Mouse (Mus musculus) intestine, embryonic 16.5 days (tissue): Measurements from ENCODE around the gene Krt19. TPM values are rescaled to one million over a fixed set of nuclear protein-coding genes. Genes with fewer than 3 reads are reported as not detected.

Experiments
- ATAC-seq: fragments of 200-750 bp; cut with Nextera tagmentation; 2 replicates; pipeline ENCODE4 v1.8.0; 2017; ENCODE audit warnings: moderate TSS enrichment, moderate library complexity
- H3K27ac ChIP-seq: fragments of 300-500 bp; sonication (generic); 2 replicates; pipeline ENCODE4 v1.5.1; 2014; ENCODE audit warnings: mild to moderate bottlenecking, low read length
- H3K27me3 ChIP-seq: fragments of 300-500 bp; sonication (generic); replicated peaks from 2 replicates; pipeline ENCODE4 v1.6.1; 2014; ENCODE audit warnings: low read length, control low read depth, mixed read lengths; ENCODE audit not compliant: control insufficient read depth, insufficient read depth
- H3K36me3 ChIP-seq: fragments of 300-500 bp; sonication (generic); 2 replicates; pipeline ENCODE4 v1.6.1; 2014; ENCODE audit warnings: low read length, control low read depth; ENCODE audit not compliant: control insufficient read depth, insufficient read depth
- H3K4me1 ChIP-seq: fragments of 300-500 bp; sonication (generic); 2 replicates; pipeline ENCODE4 v1.6.1; 2014; ENCODE audit warnings: low read length, control low read depth, mixed read lengths; ENCODE audit not compliant: control insufficient read depth, insufficient read depth
- H3K4me2 ChIP-seq: fragments of 300-500 bp; sonication (generic); 2 replicates; pipeline ENCODE4 v1.6.1; 2014; ENCODE audit warnings: low read depth, low read length, control low read depth
- H3K4me3 ChIP-seq: fragments of 300-500 bp; sonication (generic); 2 replicates; pipeline ENCODE4 v1.5.1; 2014; ENCODE audit warnings: mild to moderate bottlenecking, low read length
- H3K9ac ChIP-seq: fragments of 300-500 bp; sonication (generic); 2 replicates; pipeline ENCODE4 v1.6.1; 2014; ENCODE audit warnings: low read depth, low read length
- H3K9me3 ChIP-seq: fragments of 300-500 bp; sonication (generic); 2 replicates; pipeline ENCODE4 v1.6.1; 2016; ENCODE audit warnings: low read length, control low read depth; ENCODE audit not compliant: control insufficient read depth
- WGBS: fragments of 180-500 bp; shearing (Covaris S2); extraction: QIAGEN DNeasy Blood & Tissue Kit; methylation state at CpG from one replicate; pipeline ENCODE4 v1.1.7; 2014; 5-methylcytosine and 5-hydroxymethylcytosine counted together
- polyA plus RNA-seq: library from polyadenylated mRNA; unstranded; fragments of >200 nt; fragmentation: Nextera tagmentation; extraction: Ambion mirVana; gene quantifications from 2 replicates; pipeline ENCODE4 v1.2.1, GENCODE M21; 2015

Gene Krt19
- 884 and 955 TPM in 2 replicates for polyA plus RNA-seq

GRCm38 (mm10) chr11:100148615-100149330, at the start of gene Krt19:
TSS of gene Krt19 (minus strand) at chr11:100148665.
- 55% methylated on average over 9 of the region's 9 CpGs for WGBS
- no peak for ATAC-seq
- no peak within 1 kb of the TSS for H3K9ac ChIP-seq

GRCm38 (mm10) chr11:100192992-100193391, 44.5 kb upstream of the Krt19 start, which contains the start of gene Krt9:
TSS of gene Krt9 (minus strand) at chr11:100193246.
- H3K4me3 ChIP-seq: no peak within 1 kb of the TSS
- H3K4me1 ChIP-seq: no peaks in the 10 kb centered on the region
- H3K27ac ChIP-seq: no peak within 1 kb of the TSS
- no peaks in the 10 kb centered on the region for H3K27me3 ChIP-seq
- WGBS: 27% methylated on average over 9 of the region's 9 CpGs
- no peaks in the 10 kb centered on the region for H3K9me3 ChIP-seq
- H3K36me3 ChIP-seq: no peaks in the 10 kb centered on the region
- H3K9ac ChIP-seq: no peak within 1 kb of the TSS
- no peak within 1 kb of the TSS for H3K4me2 ChIP-seq
- no peak for ATAC-seq

More at GRCm38 (mm10) chr11:100148615-100149330, at the start of gene Krt19:
- H3K4me1 ChIP-seq: peaks cover 26% of the 10 kb centered on the region
- no peaks in the 10 kb centered on the region for H3K36me3 ChIP-seq
- H3K9me3 ChIP-seq: no peaks in the 10 kb centered on the region
- peak within 1 kb of the TSS; percentile 22 for H3K4me2 ChIP-seq
- H3K4me3 ChIP-seq: no peak within 1 kb of the TSS
- H3K27ac ChIP-seq: peak within 1 kb of the TSS; percentile 91
- H3K27me3 ChIP-seq: 0 out of 2 replicates have a peak, but pooled peaks cover 5% of the 10 kb centered on the region

GRCm38 (mm10) chr11:100191820-100192219, 43.4 kb upstream of the Krt19 start:
- whole genome bisulfite sequencing: 86% methylated on average over 3 of the region's 3 CpGs
- Histone ChIP-seq H3K4me2 (no peak overlapping the region), H3K27me3 (no peaks in the 10 kb centered on the region), H3K9me3 (no peaks in the 10 kb centered on the region), H3K4me3 (no peak overlapping the region), H3K9ac (no peak overlapping the region), H3K27ac (no peak overlapping the region), H3K4me1 (no peaks in the 10 kb centered on the region), H3K36me3 (no peaks in the 10 kb centered on the region)
- ATAC-seq: no peak

- 83% methylated on average over 8 of the region's 8 CpGs for WGBS
- H3K4me2 ChIP-seq: no peak overlapping the region
- ATAC-seq: no peak
These were observed 38.3 kb upstream of the Krt19 start for GRCm38 (mm10) chr11:100186736-100187135.

GRCm38 (mm10) chr11:100181725-100182124, 33.3 kb upstream of the Krt19 start:
- Histone ChIP-seq H3K9ac (no peak overlapping the region), H3K4me2 (no peak overlapping the region), H3K36me3 (no peaks in the 10 kb centered on the region), H3K4me1 (no peaks in the 10 kb centered on the region), H3K27me3 (no peaks in the 10 kb centered on the region), H3K4me3 (no peak overlapping the region), H3K9me3 (no peaks in the 10 kb centered on the region), H3K27ac (no peak overlapping the region)
- ATAC-seq: no peak
- WGBS: 76% methylated on average over 7 of the region's 7 CpGs

More at GRCm38 (mm10) chr11:100186736-100187135, 38.3 kb upstream of the Krt19 start:
- Histone ChIP-seq H3K4me1 (no peaks in the 10 kb centered on the region), H3K27me3 (no peaks in the 10 kb centered on the region), H3K27ac (no peak overlapping the region), H3K9ac (no peak overlapping the region), H3K4me3 (no peak overlapping the region), H3K36me3 (no peaks in the 10 kb centered on the region), H3K9me3 (no peaks in the 10 kb centered on the region)

GRCm38 (mm10) chr11:100179260-100179659, 30.8 kb upstream of the Krt19 start:
- Histone ChIP-seq H3K4me1 (no peaks in the 10 kb centered on the region), H3K36me3 (no peaks in the 10 kb centered on the region), H3K9ac (no peak overlapping the region), H3K4me2 (no peak overlapping the region), H3K9me3 (no peaks in the 10 kb centered on the region), H3K27ac (no peak overlapping the region), H3K4me3 (no peak overlapping the region), H3K27me3 (no peaks in the 10 kb centered on the region)
- ATAC-seq: no peak
- 37% methylated on average over 3 of the region's 3 CpGs for WGBS

GRCm38 (mm10) chr11:100178307-100178706, 29.8 kb upstream of the Krt19 start:
- Histone ChIP-seq H3K27me3 (no peaks in the 10 kb centered on the region), H3K9ac (no peak overlapping the region), H3K4me2 (no peak overlapping the region), H3K9me3 (no peaks in the 10 kb centered on the region), H3K4me3 (no peak overlapping the region), H3K27ac (no peak overlapping the region), H3K36me3 (no peaks in the 10 kb centered on the region), H3K4me1 (no peaks in the 10 kb centered on the region)
- WGBS: 74% methylated on average over 5 of the region's 5 CpGs
- ATAC-seq: no peak

- Histone ChIP-seq H3K9me3 (no peaks in the 10 kb centered on the region), H3K27ac (no peak overlapping the region), H3K4me2 (no peak overlapping the region), H3K4me1 (no peaks in the 10 kb centered on the region), H3K4me3 (no peak overlapping the region), H3K27me3 (no peaks in the 10 kb centered on the region), H3K36me3 (no peaks in the 10 kb centered on the region), H3K9ac (no peak overlapping the region)
- ATAC-seq: no peak
- 48% methylated on average over 9 of the region's 9 CpGs for WGBS
These were observed 28.3 kb upstream of the Krt19 start for GRCm38 (mm10) chr11:100176791-100177190.

GRCm38 (mm10) chr11:100168765-100169762, 20.6 kb upstream of the Krt19 start:
- 21% methylated on average over 14 of the region's 14 CpGs for WGBS
- Histone ChIP-seq H3K4me3 (no peak overlapping the region), H3K4me1 (peaks cover 27% of the 10 kb centered on the region), H3K27ac (peak overlapping the region; percentile 76), H3K4me2 (peak overlapping the region; percentile 38), H3K27me3 (no peaks in the 10 kb centered on the region), H3K9ac (no peak overlapping the region), H3K9me3 (no peaks in the 10 kb centered on the region), H3K36me3 (no peaks in the 10 kb centered on the region)
- peak; percentile 61 for ATAC-seq
